Mouse (Mus musculus) right cerebral cortex, postnatal 10 days (tissue): ENCODE measurements around the gene Tgfa.

Experiments used
- DNase-seq, 2 experiments: peaks; one replicate each; pipeline ENCODE4 v3.0.0; 2021; ENCODE audit warnings: low spot score in 2 of 2

Tgfa gene

DNA sequence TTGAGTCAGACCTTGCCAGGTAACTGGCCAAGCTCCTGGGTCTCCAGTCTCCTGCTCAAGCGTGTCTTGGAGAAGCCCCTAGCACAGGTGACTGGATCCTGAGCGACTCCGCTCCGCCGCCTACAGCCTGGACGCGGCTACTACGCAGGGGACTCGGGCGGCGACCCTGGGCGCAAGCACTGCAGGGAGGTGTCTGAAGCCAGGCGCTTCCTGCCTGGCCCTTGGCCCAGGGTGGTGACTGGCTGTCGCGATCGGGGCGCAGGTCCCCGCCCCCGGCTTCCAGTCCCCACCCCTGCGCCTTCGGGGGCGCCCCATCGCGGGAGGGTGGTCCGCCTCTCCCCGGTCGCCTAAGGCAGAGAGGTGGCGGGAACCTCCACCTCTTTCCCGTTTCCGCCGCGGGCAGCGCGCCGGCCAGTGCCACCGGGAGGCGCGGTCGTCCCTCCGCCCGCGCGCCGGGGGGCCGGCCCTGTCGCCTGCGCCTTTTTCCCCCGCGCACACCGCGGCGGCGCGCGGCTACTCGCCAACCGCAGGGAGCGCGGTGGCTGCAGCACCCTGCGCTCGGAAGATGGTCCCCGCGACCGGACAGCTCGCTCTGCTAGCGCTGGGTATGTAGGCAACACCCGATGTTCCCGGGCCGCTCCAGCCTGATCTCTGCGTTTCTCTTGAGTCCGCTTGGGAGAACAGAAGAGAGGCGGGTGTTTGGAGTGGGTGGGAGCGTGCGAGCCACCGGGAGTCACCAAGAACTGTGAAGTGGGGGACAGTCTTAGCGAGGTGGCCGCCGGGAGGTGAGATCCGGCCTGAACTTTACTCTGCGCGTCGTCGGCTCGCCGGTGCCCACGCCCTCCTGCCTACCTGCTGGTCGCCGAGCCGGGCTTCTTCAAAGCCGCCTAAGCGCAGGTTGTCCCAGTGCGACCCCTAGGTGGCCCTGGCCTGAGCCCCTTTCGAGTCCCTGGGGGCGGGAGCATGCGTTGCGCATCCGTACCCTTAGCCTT lies at the start of gene Tgfa:
Tgfa (plus strand) TSS at position 283 of the 992 bp plus-strand sequence.
- peak; percentile 71 to 79 for DNase-seq

DNA sequence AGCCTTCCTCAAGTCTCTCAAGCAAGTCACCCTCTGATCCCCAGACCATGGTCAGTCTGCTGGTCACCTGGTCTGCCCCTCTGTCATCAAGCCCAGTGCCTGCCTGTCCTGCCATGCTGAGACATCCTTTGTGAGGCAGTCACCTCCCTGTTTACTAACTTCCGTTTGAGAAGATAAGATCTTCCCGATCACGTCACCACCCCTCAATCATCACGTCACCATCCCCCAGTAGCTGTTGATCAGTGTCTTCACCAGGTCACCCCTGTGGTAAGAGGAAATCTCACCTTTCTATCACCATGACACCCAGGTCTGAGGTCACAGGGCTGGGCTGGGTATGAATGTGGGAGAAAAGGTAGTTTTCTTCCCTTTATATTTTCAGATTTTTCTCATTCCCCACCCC lies 46.5 kb upstream of the Tgfa start:
- DNase-seq, result no peak

DNA sequence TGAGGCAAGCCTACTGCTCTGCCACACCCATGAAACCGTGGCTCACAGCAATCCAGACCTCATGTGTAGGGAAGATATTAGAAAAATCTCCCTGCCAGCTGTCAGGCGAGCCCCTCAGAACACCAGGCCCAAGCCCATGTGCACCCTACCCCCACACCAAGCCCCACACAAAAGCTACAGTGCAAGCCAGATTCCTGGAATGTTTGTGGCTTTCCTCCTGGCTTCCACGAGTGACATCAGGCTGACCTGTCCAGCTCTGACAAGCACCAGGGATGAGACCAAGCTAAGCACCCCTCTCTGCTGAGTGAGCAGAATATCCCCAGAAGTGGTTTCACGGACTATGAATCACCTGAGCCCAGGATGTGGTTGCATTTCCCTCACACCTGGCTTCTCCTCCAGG lies 46.0 kb upstream of the Tgfa start:
- DNase-seq, result no peak

DNA sequence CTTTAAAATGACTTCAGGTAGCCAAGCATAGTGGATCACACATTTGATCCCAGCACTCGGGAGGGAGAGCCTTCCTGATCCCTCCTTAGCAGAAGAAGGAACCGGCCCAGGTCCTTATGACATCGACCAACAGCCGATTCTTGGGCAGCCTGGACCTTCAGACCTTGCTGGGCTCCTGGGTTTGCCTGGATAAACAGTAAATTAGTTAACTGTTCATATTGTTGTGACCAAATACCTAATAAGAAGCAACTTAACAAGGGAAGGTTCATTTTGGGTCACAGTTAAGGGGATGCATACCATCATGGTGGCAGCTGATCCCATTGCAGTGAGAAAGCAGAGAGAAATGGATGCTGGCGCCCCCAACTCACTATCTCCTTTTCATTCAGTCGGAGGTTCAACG lies 42.3 kb upstream of the Tgfa start:
- DNase-seq, result no peak

DNA sequence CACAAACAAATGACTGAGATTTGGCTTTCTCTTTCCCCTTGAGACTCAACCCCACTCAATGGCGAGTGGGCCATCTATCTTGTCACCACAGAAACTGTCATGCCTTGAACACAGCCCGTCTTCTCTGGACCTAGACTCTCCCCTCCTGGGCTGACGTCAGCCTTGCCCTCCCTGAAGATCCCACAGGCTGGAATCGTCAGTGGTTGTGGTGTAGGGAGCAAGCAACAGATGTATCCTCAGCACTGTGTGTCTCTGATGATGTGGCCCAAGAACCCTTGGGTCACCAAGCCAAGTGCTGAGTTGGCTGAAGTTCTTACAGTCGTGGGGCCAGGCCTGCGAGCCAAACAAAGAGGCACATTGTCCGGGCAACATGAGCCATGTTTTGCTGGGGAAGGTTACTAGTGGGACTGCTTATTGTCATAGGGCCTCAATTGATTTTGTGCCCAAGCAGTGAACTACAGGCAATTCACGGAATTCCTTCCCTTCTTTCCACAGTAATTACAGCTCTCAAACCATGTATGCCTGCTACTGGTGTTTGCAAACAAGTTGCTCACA lies 41.5 kb upstream of the Tgfa start:
- no peak for DNase-seq

DNA sequence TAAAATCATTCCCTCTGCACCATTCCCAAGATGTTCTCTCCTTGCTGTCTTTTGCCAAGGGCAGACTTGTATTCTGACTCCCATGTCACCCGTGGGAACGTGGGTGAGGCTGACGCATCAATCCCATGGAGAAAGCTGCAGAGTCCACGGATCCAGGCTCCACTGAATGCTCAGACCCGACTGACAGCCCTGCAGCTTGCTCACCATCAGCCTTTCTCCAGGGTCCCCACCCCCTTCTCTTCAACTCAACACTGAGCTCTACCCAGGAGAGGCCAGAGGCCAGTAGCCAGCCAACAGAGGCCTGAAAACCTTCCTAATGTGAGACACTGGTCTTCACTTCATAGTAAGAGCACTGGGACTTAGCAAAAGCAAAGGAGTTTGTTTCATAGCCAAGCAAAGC lies 41.0 kb upstream of the Tgfa start:
- DNase-seq, result no peak

DNA sequence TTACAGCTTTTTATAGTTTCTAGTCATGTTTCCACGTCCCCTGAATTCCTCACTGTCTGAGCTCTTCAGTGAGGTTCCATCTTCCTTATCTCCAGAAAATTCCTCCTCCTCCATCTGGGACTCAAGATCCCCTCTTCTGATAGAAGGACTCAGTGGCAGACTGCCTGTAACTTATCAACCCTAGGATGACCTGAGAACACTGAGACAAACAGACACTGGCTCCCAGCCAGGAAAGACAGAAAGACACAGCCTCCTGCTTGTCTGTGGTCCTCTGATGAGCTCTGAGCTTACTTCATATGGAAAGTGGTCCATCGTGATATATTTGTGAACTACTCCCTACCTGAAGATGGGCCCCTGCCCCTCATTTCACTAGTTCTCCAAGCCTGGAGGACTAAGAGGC lies 40.5 kb upstream of the Tgfa start:
- DNase-seq, result no peak

DNA sequence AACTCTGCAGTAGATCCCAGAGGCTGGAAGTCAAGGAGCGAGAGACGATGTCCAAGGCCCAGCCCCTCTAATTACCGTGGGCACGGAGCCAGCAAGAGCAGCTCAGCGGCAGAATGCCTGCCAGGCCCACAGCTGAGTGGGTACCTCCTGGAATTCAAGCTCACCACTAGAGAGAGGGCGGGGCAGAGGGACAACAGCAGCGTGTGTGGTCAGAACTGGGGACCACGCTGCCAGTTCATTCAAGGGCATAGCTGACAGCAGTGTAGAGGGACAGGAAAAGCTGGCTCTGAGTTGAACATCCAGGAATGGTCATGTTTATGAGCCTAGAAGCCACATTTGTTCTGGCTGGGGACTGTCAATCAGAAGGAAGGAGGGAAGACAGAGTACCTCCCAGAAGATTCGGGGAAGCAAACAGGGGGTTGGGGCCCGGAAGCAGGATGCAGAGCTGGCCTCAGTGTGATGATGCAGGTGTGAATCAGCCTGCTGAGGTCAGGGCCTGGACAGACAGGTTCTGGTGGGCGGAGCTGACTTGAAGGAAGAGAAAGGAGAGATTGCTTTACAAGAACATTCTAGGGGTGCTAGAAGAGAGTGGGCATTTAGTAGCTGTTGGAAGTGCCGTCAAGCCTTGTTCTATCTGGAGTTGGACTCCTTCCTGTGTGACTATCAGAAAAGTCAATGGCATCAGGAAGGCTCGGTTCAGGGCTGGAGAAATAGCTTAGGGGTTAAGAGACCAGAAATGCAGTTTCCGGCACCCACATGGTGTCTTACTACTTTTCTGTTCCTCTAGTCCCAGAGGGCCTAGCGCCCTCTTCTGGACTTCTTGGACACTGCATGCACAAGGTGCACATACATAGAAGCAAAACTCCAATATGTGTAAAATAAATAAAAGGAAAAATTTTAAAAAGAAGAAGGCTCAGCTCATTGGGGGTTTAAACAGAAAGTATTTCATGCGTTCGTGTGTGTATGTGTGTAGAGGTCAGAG lies 37.5 kb upstream of the Tgfa start:
- DNase-seq, result peak; percentile 46 to 55

DNA sequence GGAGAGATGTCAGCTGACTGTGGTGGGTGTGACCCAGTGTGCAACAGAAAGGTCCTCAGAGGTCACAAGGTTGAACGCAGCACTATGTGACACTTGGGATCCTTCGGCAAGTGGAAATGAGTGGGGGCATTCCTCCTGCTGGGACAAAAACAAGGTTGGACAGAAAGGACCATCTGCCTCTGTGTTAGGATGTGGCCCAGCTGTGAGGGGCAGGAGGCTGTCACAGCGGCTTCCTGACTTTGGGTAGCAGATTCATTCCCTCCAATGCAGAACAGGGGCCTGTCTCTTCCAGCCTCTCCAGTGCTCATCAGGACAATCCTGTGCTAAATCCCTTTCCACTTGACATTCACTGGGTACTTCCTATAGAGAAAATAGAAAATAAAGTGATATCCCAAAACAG lies 34.1 kb upstream of the Tgfa start:
- DNase-seq, result no peak

DNA sequence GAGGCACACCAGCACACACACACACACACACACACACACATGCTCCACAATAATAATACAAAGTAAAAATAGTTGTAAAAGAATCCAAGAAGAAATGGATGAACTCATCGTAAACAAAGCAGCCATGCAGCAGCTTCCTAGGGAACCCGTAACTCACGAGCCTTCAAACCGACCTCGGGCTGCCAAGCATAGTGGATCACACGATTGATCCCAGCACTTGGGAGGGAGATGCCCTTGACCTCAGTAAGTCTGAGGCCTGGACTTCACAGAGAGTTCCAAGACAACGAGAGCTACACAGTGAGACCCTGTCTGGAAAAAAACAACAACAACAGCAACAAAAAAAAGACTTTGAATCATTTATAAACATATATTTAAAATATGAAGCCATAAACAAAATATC lies 33.4 kb upstream of the Tgfa start:
- no peak for DNase-seq

DNA sequence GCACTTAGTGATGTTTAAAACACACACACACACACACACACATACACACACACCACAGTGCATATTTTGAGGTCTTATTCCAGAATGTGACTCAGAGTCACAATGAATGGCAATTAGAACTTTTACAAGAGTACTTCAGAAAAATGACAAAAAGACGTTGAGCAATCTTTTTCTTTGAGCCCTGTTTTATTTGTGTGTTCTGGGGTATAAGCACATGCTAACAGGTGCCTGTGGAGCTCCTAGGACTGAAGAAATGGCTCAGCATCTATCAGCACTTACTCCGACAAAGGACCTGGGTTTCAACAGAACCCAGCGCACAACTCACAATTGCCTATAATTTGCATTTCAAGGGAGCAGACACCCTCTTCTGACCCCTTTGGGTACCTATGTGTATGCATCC lies 31.0 kb upstream of the Tgfa start:
- no peak for DNase-seq

DNA sequence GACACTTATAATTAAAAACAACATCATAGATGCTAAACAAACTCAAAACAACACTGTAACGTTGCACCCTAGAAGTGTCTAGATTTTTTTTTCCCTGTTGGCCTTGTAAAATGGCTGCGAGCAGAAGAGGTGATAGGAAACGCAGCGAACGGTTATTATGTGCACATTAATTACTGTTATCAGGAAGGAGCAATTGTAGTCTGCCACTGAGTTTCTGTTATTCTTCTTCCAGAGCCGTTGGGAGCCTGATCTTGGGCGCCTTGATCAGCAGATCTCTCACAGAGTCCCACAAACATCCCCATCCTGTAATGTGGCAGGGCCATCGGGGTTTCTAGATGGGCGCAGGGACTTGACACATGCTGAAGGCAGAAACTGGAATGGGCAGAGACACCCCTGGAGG lies 28.6 kb upstream of the Tgfa start:
- no peak for DNase-seq

DNA sequence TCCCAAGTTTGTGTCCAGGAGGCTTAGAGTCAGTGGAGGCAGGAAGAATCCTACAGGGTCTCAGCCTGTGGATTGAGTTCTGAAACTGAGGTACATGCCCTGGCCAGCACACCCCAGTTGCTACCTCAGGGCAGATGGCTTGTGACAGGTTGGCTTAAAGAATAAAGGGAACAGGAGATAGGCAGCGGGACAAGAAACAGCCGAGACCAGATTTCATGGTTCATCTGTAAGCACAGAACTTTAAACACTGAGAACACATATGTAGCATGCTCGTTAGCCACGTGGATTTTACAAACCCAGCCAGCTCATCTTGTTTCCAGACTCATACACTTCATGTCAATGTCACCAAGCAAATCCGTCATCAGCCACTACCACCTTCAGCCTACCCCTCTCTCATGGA lies 27.2 kb upstream of the Tgfa start:
- no peak for DNase-seq

DNA sequence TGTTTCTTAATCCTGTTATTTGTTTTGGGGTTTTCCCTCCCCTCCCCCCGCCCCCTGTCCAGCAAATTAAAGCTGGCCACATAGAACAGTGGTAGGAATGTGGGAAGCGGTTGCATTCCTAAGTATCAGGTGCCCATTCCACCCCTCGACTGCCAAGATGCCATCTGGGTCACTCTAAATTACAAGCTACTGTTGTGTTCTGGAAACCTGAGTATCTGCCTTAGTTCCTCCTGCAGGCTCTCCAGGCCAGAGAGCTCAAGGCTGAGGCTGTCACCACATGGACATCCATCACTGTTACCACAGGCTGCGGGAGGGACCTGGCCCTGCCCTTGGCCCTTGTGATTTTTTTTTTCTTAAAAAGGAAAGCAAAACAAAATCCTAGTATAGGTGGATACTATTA lies 25.9 kb upstream of the Tgfa start:
- no peak for DNase-seq

DNA sequence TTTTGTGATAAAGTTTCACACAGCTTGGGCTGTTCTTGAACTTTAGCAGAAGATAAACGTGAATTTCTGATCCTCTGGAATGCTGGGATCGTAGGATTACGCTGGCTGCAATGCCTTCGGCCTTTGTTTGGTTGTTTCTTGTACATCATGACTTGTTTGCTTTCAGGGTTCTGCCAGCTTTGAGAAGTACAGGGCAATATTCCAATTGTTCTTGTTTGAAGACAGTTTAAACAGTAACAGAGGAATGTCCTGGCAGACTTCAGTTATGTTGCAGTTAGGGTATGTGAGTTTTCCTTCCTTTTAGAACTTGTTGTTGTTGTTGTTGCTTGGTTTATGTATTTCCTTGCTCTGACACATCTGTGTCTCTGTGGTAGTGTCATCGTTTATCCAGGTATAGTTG lies 18.8 kb upstream of the Tgfa start:
- DNase-seq, result no peak

DNA sequence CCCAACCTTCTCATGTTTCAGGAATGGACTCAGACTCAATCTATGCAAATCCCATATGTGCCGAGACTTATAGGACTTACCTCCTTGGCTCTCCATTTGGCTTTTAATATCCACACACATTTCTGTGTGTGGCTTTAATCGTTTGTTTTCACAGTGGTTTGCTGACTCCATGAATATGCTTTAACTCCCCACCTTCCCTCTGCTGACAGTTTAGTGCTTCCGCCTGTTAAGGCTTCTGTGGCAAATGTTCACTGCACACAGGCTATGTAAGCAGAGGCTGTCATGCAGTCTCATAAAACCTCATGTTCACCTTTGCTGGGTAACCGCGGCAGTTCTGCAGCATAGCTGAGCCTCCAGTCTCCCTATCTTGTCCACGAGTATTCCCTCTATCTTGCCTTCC lies 18.3 kb upstream of the Tgfa start:
- no peak for DNase-seq

DNA sequence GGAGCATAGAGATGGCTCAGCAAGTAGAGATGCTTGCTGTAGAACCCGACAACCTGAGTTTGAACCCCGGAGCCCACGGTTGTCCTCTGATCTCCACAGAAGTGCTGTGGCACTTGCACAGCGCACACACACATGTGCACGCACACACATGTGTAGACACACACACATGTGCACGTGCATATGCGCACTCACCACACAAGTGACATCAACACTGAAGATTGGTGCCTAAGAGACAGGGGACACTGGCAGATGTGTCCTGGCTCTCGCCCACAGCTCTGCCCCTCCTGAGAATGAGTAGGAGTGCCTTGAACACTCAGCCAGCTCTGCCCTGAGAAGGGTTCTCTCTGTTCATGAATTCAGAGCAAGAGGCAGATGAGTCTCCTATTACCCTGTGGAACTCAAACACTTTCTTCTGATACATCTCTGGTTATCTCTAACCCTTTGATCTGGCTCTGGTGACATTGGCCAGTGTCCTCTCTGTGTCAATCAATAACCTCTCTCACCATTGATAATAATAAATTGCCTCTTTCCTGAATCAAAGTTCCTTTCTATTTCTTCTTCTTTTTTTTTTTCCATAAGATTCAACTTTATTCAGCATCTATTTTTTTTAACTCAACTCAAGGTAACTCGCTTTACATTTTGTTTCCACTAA lies 17.6 kb upstream of the Tgfa start:
- no peak for DNase-seq

DNA sequence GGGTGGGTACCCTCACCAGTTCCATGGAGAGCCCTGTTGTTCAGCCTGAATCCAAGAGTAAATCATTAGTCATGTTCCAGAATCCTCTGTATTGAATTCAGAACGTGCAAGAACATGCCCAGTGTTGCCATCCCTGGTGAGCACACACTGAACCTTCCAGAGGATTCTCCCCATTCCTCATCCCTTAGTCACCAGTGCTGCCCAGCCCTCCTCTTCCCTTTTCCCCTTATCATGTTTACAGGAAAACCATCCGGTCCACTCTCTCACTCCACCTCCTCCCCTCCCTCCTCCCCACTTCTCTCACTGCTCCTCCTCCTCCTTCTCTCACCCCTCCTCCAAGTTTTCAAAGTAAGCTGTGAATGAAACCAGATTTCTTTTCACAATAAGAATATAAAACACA lies 14.4 kb upstream of the Tgfa start:
- DNase-seq, result no peak

DNA sequence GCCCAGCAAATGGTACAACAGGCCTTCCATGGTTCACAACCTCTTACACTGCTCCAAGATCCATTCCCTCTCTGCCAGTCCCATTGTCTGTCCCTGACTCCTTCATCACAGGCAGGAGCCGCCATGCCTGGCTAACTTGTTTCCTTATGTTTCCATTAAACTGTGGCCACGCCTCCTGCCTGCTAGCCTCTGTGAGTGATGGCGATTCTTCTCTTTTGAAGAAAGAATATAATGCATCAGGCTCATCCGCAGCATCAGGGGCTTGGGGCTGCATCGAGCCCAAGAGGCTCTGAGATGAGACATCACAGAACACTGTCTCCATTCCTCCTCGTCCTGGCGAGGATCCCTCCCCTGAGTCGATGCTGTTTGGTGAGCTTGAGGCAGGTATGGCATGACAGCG lies 13.0 kb upstream of the Tgfa start:
- no peak for DNase-seq

DNA sequence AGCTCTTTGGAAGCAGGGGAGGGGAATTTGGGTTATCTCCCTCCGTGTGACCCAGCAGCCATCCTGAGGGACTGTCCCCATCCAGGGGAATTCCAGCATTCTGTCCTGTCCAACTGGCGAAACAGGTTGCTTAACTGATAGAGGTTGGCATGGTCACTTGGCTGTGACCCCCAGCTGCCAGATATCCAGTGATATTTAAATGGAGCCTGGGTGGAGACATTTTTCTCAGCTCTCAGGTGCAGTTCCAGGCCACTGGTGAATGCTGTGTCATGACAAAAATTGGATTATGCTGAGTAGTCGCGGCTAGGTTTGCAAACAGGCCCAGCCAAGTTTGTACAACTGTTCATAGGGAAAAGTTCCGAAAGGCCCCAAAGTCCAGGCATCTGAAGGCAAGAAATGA lies 12.4 kb upstream of the Tgfa start:
- no peak for DNase-seq

DNA sequence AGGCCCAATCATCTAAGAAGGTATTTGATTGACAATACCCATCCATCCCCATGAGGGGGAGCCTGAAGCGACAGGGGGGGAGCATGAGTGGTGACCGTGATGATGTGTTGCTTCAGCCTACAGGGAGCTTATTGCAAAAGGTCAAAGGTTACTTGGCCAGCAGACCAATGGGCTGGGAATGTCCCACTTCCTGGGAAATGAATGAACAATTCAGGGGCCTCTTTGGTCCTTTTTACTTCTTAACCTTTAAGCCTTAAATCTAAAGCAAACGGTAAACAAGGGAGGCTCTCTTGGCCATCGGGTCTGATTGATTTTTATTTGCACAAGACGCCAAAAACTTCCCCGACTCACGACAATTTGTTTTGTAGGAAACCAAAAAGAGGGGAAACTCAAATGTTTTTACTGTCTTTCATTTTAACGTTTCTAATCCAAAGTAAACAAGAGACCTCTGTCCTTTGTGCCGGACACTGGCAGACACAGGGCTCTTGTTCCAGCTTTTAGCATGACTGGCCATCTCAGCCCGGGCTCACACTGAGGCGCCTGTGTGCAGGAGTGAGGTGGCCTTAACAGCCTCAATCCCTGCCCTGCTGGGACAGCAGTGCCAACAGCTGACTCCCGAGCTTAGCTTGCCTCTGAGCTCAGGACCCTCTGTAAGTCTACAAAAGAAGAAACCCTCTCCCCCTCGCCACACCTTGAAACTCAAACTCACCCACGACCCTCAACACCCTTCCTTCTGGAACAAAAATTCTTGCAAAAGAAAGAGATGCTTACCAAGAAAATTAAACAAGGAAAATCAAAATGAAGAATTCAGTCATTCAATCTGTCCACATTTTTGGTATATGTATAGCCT lies 8.7 kb upstream of the Tgfa start:
- DNase-seq, result peak; percentile 62 to 67
